Mouse (Mus musculus) CD4-positive naive resting alpha-beta T cell, adult 57 days (primary cell): Measurements from ENCODE around the gene Olfr645. TPM values are rescaled to one million over a fixed set of nuclear protein-coding genes. Genes with fewer than 3 reads are reported as not detected.

Source experiments
- total RNA-seq: library from RNA; stranded (reverse); gene quantifications from one replicate; pipeline ENCODE4 v1.2.4, GENCODE M21; 2023

The Olfr645 gene
- total RNA-seq = not detected

GRCm38 (mm10) chr7:104085365-104085764, at the start of gene Olfr645:
TSS of gene Olfr645 (minus strand) at chr7:104085465.

GRCm38 (mm10) chr7:104129726-104130125, 44.5 kb upstream of the Olfr645 start, which contains the start of gene Ubqln5:
TSS of gene Ubqln5 (minus strand) at chr7:104129826.

GRCm38 (mm10) chr7:104104757-104104972, 19.4 kb upstream of the Olfr645 start, which contains the start of gene Olfr646:
TSS of gene Olfr646 (plus strand) at chr7:104104873.

GRCm38 (mm10) chr7:104071769-104072168, 13.5 kb downstream of the Olfr645 start, which contains the start of gene Olfr644:
TSS of gene Olfr644 (minus strand) at chr7:104071869.

GRCm38 (mm10) chr7:104061345-104061744, 23.9 kb downstream of the Olfr645 start, which contains the start of gene 4930516K23Rik:
TSS of gene 4930516K23Rik (minus strand) at chr7:104061445.

GRCm38 (mm10) chr7:104052566-104052965, 32.7 kb downstream of the Olfr645 start, which contains the start of gene Olfr642:
TSS of gene Olfr642 (minus strand) at chr7:104052666.

GRCm38 (mm10) chr7:104035145-104035544, 50.1 kb downstream of the Olfr645 start, which contains the start of gene Olfr641:
TSS of gene Olfr641 (plus strand) at chr7:104035445.

Other genes with a start within 250 kb of the Olfr645 start
- gene Hbb-bh2, start 244.9 kb downstream of the Olfr645 start, total RNA-seq = not detected
- not detected for gene Hbb-bh1, start 242.3 kb downstream of the Olfr645 start, total RNA-seq
- not detected for gene Hbb-y, start 232.2 kb downstream of the Olfr645 start, total RNA-seq
- gene Olfr66, start 199.2 kb downstream of the Olfr645 start, total RNA-seq = not detected
- not detected for gene Olfr64, start 191.0 kb downstream of the Olfr645 start, total RNA-seq
- gene Olfr65, start 182.0 kb downstream of the Olfr645 start, total RNA-seq = not detected
- not detected for gene Olfr631, start 156.6 kb downstream of the Olfr645 start, total RNA-seq
- gene Olfr632, start 151.1 kb downstream of the Olfr645 start, total RNA-seq = not detected
- not detected for gene Olfr633, start 141.0 kb downstream of the Olfr645 start, total RNA-seq
- not detected for gene Olfr635, start 114.3 kb downstream of the Olfr645 start, total RNA-seq
- gene Olfr638, start 86.7 kb downstream of the Olfr645 start, total RNA-seq = not detected
- 0.21 TPM for gene Olfr639, start 68.2 kb downstream of the Olfr645 start, total RNA-seq
- gene Olfr640, start 59.9 kb downstream of the Olfr645 start, total RNA-seq = not detected
- gene Olfr641, start 50.0 kb downstream of the Olfr645 start, total RNA-seq = not detected
- gene Olfr642, start 32.8 kb downstream of the Olfr645 start, total RNA-seq = not detected
- gene 4930516K23Rik, start 24.0 kb downstream of the Olfr645 start, total RNA-seq = not detected
- gene Olfr644, start 13.6 kb downstream of the Olfr645 start, total RNA-seq = not detected
- gene Olfr646, start 19.4 kb upstream of the Olfr645 start, total RNA-seq = not detected
- gene Ubqln5, start 44.4 kb upstream of the Olfr645 start, total RNA-seq = not detected
- gene Olfr643, start 51.9 kb upstream of the Olfr645 start, total RNA-seq = not detected
- not detected for gene Ubqln3, start 57.8 kb upstream of the Olfr645 start, total RNA-seq
- gene Ubqlnl, start 65.1 kb upstream of the Olfr645 start, total RNA-seq = not detected
- not detected for gene Olfm5, start 79.4 kb upstream of the Olfr645 start, total RNA-seq
- not detected for gene Olfr648, start 97.9 kb upstream of the Olfr645 start, total RNA-seq
- gene Olfr649, start 110.5 kb upstream of the Olfr645 start, total RNA-seq = not detected
- not detected for gene Trim6, start 133.3 kb upstream of the Olfr645 start, total RNA-seq
- gene Trim34a, start 159.0 kb upstream of the Olfr645 start, total RNA-seq = 25.1 TPM
- gene Trim5, start 202.6 kb upstream of the Olfr645 start, total RNA-seq = 22.3 TPM
- gene Trim12a, start 230.0 kb upstream of the Olfr645 start, total RNA-seq = 99.6 TPM
- gene Trim34b, start 244.0 kb upstream of the Olfr645 start, total RNA-seq = 0.68 TPM